In the genomic region with DNA sequence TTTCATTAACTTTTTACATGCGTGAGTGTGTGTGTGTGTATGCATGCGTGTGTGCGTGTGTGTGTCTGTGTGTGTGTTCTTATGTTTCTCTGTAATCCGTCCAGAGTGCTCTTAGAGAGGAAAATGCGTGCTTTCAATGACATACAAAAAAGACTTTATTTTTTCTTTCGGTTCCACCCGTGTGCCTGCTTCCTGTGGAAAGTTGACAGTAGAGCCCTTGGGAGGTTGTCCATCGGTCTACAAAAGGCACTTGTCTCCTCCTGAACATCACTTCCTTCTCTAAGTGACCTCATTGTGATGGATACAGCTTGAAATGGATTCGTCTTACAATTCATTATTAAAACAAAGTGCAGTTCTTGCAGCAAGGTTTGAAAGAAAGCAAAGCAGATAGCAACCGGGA, we compare ENCODE assay signal across 8 mouse cellular contexts. TPM values are rescaled to one million over a fixed set of nuclear protein-coding genes. Genes with fewer than 3 reads are reported as not detected.
DNase-seq lines count a peak whose midpoint lies in the region; ATAC-seq and TF ChIP-seq lines count a peak whose summit lies in the region.

No protein-coding gene starts in this region.

- no peak for ATAC-seq in forebrain, embryonic 15.5 days (replicated peaks)
- ATAC-seq in kidney, postnatal 0 days (replicated peaks; ENCODE audit: low FRiP score, low read depth): no peak
- ATAC-seq in liver, postnatal 0 days: no peak

- no peak for TF ChIP-seq EP300 in liver, postnatal 0 days (IDR thresholded peaks at IDR 0.05; ENCODE audit: low read depth)

- no peak for DNase-seq in forebrain, embryonic 10.5 days (ENCODE audit: extremely low spot score, low spot score)
- no peak for DNase-seq in kidney, postnatal 0 days (ENCODE audit: low spot score)
- DNase-seq in kidney, postnatal 14 days: no peak
- no peak for DNase-seq in embryonic facial prominence, embryonic 10.5 days (ENCODE audit: low spot score)
- DNase-seq in liver, postnatal 0 days: no peak
- DNase-seq in left cerebral cortex, adult 11 months (ENCODE audit: low spot score): no peak
- DNase-seq in cerebellum, postnatal 4 days (ENCODE audit: low spot score in 2 of 2): no peak

- H3K4me1 ChIP-seq in forebrain, embryonic 10.5 days: peaks cover 18% of the 10 kb centered on the region
- no peaks in the 10 kb centered on the region for H3K4me1 ChIP-seq in forebrain, embryonic 15.5 days
- peaks cover 3% of the 10 kb centered on the region; the same call in 1 of the 2 replicates for H3K4me1 ChIP-seq in kidney, postnatal 0 days (replicated peaks; ENCODE audit: insufficient read depth, low read length)
- peaks cover 14% of the 10 kb centered on the region for H3K4me1 ChIP-seq in embryonic facial prominence, embryonic 10.5 days
- H3K4me1 ChIP-seq in liver, postnatal 0 days (ENCODE audit: insufficient read depth): peaks cover 47% of the 10 kb centered on the region

- no peak for TF ChIP-seq CTCF in kidney, postnatal 0 days (IDR thresholded peaks at IDR 0.05; ENCODE audit: low read depth)
- TF ChIP-seq CTCF in liver, postnatal 0 days (IDR thresholded peaks at IDR 0.05; ENCODE audit: low read depth): no peak

- WGBS in forebrain, embryonic 10.5 days: 65% methylated on average over 10 of the region's 10 CpGs
- 66% methylated on average over 10 of the region's 10 CpGs for WGBS in forebrain, embryonic 15.5 days
- 56% methylated on average over 10 of the region's 10 CpGs for WGBS in kidney, postnatal 0 days
- WGBS in embryonic facial prominence, embryonic 10.5 days: 58% methylated on average over 10 of the region's 10 CpGs
- WGBS in liver, postnatal 0 days (ENCODE audit: insufficient replicate concordance): 40% methylated on average over 10 of the region's 10 CpGs

- H3K4me2 ChIP-seq in forebrain, embryonic 15.5 days (replicated peaks): no peak overlapping the region
- H3K4me2 ChIP-seq in kidney, postnatal 0 days (ENCODE audit: low read length): peak overlapping the region; percentile 33
- H3K4me2 ChIP-seq in liver, postnatal 0 days (ENCODE audit: low read depth, low read length): peak overlapping the region; percentile 74

- H3K9me3 ChIP-seq in forebrain, embryonic 10.5 days: no peaks in the 10 kb centered on the region
- no peaks in the 10 kb centered on the region for H3K9me3 ChIP-seq in forebrain, embryonic 15.5 days
- H3K9me3 ChIP-seq in kidney, postnatal 0 days (replicated peaks; ENCODE audit: low read length): no peaks in the 10 kb centered on the region
- H3K9me3 ChIP-seq in embryonic facial prominence, embryonic 10.5 days: no peaks in the 10 kb centered on the region
- no peaks in the 10 kb centered on the region for H3K9me3 ChIP-seq in liver, postnatal 0 days (ENCODE audit: low read length)

- no peak overlapping the region for H3K9ac ChIP-seq in forebrain, embryonic 15.5 days (replicated peaks)
- no peak overlapping the region for H3K9ac ChIP-seq in kidney, postnatal 0 days (ENCODE audit: low read depth, low read length)
- H3K9ac ChIP-seq in liver, postnatal 0 days (replicated peaks): peak overlapping the region; percentile 45; the same call in 1 of the 2 replicates

- no peak overlapping the region for H3K27ac ChIP-seq in forebrain, embryonic 10.5 days
- H3K27ac ChIP-seq in forebrain, embryonic 15.5 days (replicated peaks): no peak overlapping the region
- no peak overlapping the region for H3K27ac ChIP-seq in kidney, postnatal 0 days
- H3K27ac ChIP-seq in embryonic facial prominence, embryonic 10.5 days (replicated peaks): peak overlapping the region; percentile 19; the same call in 1 of the 2 replicates
- H3K27ac ChIP-seq in liver, postnatal 0 days (ENCODE audit: low read depth): no peak overlapping the region

- no peaks in the 10 kb centered on the region for H3K36me3 ChIP-seq in forebrain, embryonic 10.5 days (replicated peaks)
- H3K36me3 ChIP-seq in forebrain, embryonic 15.5 days: no peaks in the 10 kb centered on the region
- H3K36me3 ChIP-seq in kidney, postnatal 0 days (ENCODE audit: insufficient read depth, low read length): no peaks in the 10 kb centered on the region
- H3K36me3 ChIP-seq in embryonic facial prominence, embryonic 10.5 days (replicated peaks): no peaks in the 10 kb centered on the region
- H3K36me3 ChIP-seq in liver, postnatal 0 days (replicated peaks; ENCODE audit: insufficient read depth, low read length): no peaks in the 10 kb centered on the region

- H3K27me3 ChIP-seq in forebrain, embryonic 10.5 days (ENCODE audit: poor library complexity, severe bottlenecking): peaks cover 27% of the 10 kb centered on the region
- H3K27me3 ChIP-seq in forebrain, embryonic 15.5 days: no peaks in the 10 kb centered on the region
- H3K27me3 ChIP-seq in kidney, postnatal 0 days (ENCODE audit: insufficient read depth, low read length): no peaks in the 10 kb centered on the region
- H3K27me3 ChIP-seq in embryonic facial prominence, embryonic 10.5 days (replicated peaks; ENCODE audit: low read depth, poor library complexity, severe bottlenecking): peaks cover 22% of the 10 kb centered on the region
- no peaks in the 10 kb centered on the region for H3K27me3 ChIP-seq in liver, postnatal 0 days (ENCODE audit: insufficient read depth, low read length)

- peak overlapping the region; percentile 5; the same call in 1 of the 2 replicates for H3K4me3 ChIP-seq in forebrain, embryonic 10.5 days
- H3K4me3 ChIP-seq in forebrain, embryonic 15.5 days: no peak overlapping the region
- 0 out of 2 replicates have a peak overlapping the region, but pooled peaks have one; percentile 3 for H3K4me3 ChIP-seq in kidney, postnatal 0 days (replicated peaks; ENCODE audit: low read depth, low read length)
- peak overlapping the region; percentile 29; the same call in 1 of the 2 replicates for H3K4me3 ChIP-seq in embryonic facial prominence, embryonic 10.5 days
- peak overlapping the region; percentile 32 for H3K4me3 ChIP-seq in liver, postnatal 0 days (ENCODE audit: low read depth, low read length)

RNA-seq across cellular contexts. Expression of gene Psen2, which starts 1.6 kb away (rescaled TPM):
- polyA plus RNA-seq in forebrain, embryonic 10.5 days (2016; fragmentation: Nextera tagmentation; extraction: Ambion mirVana): 6.4 and 6.5 TPM in 2 replicates
- 9.9 and 13.8 TPM in 2 replicates for polyA plus RNA-seq in forebrain, embryonic 15.5 days (2015; fragmentation: Nextera tagmentation; extraction: Ambion mirVana)
- 19.8 and 20.8 TPM in 2 replicates for polyA plus RNA-seq in kidney, postnatal 0 days (2015; fragmentation: Nextera tagmentation; extraction: Ambion mirVana)
- polyA plus RNA-seq in embryonic facial prominence, embryonic 10.5 days (2016; fragmentation: Nextera tagmentation; extraction: Ambion mirVana): 7.1 and 7.2 TPM in 2 replicates
- 25.6 and 25.8 TPM in 2 replicates for polyA plus RNA-seq in liver, postnatal 0 days (2015; fragmentation: Nextera tagmentation; extraction: Ambion mirVana)
